Mouse (Mus musculus): Measurements from ENCODE around the gene Pan2. TPM values are rescaled to one million over a fixed set of nuclear protein-coding genes. Genes with fewer than 3 reads are reported as not detected.

Pan2 gene
- polyA plus RNA-seq, 1 experiment from 2014 or later = 36.2 TPM

DNA sequence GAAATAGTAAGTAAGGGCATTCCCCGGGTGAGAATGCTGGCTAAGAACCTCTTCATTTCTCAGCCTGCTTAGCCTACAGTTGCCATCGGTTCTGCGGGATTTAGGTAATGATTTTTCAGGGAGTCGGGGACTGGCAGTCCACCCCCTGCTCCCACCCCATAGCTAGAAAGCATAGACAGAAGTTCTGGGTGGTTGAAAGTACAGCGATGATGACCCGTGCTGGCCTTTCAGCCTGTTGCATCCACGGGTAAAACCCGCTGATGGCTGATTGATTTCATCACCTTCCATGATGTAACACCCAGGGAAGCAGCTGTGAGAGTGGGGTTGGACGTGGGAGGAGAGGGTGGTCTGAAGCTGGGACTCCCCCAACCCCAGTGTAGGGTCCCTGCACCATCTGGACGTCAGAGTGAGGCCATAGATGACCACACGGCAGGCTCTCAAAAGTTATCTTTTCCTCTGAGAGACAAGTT, 4.4 kb upstream of the Pan2 start, which contains the start of gene Il23a:
TSS of gene Il23a (minus strand) at position 51 of the 470 bp plus-strand sequence.
- no peak within 1 kb of the TSS for H3K4me3 ChIP-seq (ENCODE audit: low read depth, low read length)
- no peaks in the 10 kb centered on the region for H3K9me3 ChIP-seq (ENCODE audit: low read depth, low read length)
- peak within 1 kb of the TSS; percentile 15; the same call in 1 of the 2 replicates for H3K4me2 ChIP-seq
- H3K4me1 ChIP-seq (ENCODE audit: insufficient read depth) = peaks cover 4% of the 10 kb centered on the region; the same call in 1 of the 2 replicates
- DNase-seq (no peak), ATAC-seq (ENCODE audit: insufficient read depth) (no peak)
- no peaks in the 10 kb centered on the region for H3K36me3 ChIP-seq (ENCODE audit: insufficient read depth)
- 73% methylated on average over 11 of the region's 11 CpGs for WGBS
- no peaks in the 10 kb centered on the region for H3K27me3 ChIP-seq (ENCODE audit: insufficient read depth, low read length)
- peak within 1 kb of the TSS; percentile 26 for H3K9ac ChIP-seq
- no peak for TF ChIP-seq CTCF (IDR thresholded peaks at IDR 0.05; ENCODE audit: low read depth)
- peak within 1 kb of the TSS; percentile 65; the same call in 1 of the 2 replicates for H3K27ac ChIP-seq (ENCODE audit: low read depth)

DNA sequence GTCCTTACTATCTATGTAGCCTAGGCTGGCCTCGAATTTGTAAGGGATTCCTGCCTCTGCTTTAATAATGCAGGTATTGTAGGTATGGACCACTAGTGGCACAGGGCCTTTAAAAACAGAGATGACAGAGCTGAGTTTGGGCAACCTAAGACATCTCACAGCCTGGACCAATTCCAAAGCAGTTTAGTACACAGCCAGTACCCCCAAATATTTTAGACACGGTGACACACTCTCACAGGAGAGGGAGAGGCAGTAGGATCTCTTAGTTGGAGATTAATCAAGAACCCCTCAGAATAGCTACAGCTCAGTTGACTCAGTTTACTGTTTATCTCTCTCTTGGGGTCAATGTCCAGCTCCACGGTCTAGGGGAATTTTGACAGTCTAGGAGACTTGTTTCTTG, 778 bp upstream of the Pan2 start:
- WGBS = 33% methylated on average over 3 of the region's 3 CpGs
- DNase-seq (peak; percentile 18), ATAC-seq (ENCODE audit: insufficient read depth) (no peak)
- Histone ChIP-seq H3K4me1 (ENCODE audit: insufficient read depth) (peaks cover 9% of the 10 kb centered on the region; the same call in 1 of the 2 replicates), H3K27ac (ENCODE audit: low read depth) (peak overlapping the region; percentile 98), H3K36me3 (ENCODE audit: insufficient read depth) (0 out of 2 replicates have a peak, but pooled peaks cover 11% of the 10 kb centered on the region), H3K27me3 (ENCODE audit: insufficient read depth, low read length) (no peaks in the 10 kb centered on the region), H3K9ac (peak overlapping the region; percentile 94), H3K9me3 (ENCODE audit: low read depth, low read length) (no peaks in the 10 kb centered on the region), H3K4me2 (peak overlapping the region; percentile 89), H3K4me3 (ENCODE audit: low read depth, low read length) (peak overlapping the region; percentile 66)
- TF ChIP-seq CTCF (IDR thresholded peaks at IDR 0.05; ENCODE audit: low read depth) = no peak

DNA sequence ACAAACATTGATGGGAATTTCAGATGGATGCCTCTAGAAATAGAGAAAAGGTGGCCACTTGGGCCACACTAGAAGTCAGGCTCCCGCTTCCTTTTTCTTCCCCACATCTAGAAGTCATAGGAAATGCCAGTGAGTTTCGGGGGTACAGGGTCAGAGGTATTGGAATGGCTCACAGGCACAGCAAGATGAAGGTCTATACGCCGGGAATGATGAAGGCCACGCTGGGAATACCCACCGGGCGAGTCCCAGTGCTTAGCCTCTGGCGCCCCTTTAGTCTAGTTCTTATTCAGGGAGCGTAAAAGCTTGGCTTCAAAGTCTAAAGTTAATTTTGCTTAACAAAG, 380 bp upstream of the Pan2 start:
- Histone ChIP-seq H3K36me3 (ENCODE audit: insufficient read depth) (peaks cover 11% of the 10 kb centered on the region; the same call in 1 of the 2 replicates), H3K27me3 (ENCODE audit: insufficient read depth, low read length) (no peaks in the 10 kb centered on the region), H3K9ac (peak overlapping the region; percentile 94), H3K4me2 (peak overlapping the region; percentile 89), H3K27ac (ENCODE audit: low read depth) (peak overlapping the region; percentile 98), H3K4me3 (ENCODE audit: low read depth, low read length) (peak overlapping the region; percentile 66), H3K9me3 (ENCODE audit: low read depth, low read length) (no peaks in the 10 kb centered on the region), H3K4me1 (ENCODE audit: insufficient read depth) (peaks cover 9% of the 10 kb centered on the region; the same call in 1 of the 2 replicates)
- no peak for TF ChIP-seq CTCF (IDR thresholded peaks at IDR 0.05; ENCODE audit: low read depth)
- ATAC-seq (ENCODE audit: insufficient read depth) (peak; percentile 35; the same call in 1 of the 2 replicates), DNase-seq (no peak)
- WGBS = under 1% methylated on average over 9 of the region's 9 CpGs

DNA sequence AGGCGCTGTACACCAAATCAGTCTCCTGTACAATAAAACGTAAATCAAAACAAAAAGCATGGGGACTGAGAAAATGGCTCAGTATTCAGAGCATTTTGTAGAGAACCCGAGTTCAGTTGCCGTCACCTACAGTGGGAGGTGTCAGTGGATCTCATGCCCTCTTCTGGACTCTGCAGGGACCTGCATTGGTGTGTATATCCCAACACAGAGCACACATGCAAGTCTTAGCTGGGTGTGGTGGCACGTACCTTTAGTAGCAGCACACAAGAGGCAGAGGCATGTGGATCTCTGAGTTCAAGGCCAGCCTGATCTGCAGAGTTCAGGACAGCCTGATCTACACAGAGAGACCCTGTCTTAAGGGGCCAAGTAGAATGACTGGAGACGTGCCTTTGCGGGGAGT, 6.5 kb downstream of the Pan2 start:
- Histone ChIP-seq H3K4me3 (ENCODE audit: low read depth, low read length) (no peak overlapping the region), H3K36me3 (ENCODE audit: insufficient read depth) (peaks cover 67% of the 10 kb centered on the region), H3K27ac (ENCODE audit: low read depth) (peak overlapping the region; percentile 42; the same call in 1 of the 2 replicates), H3K4me1 (ENCODE audit: insufficient read depth) (peaks cover 4% of the 10 kb centered on the region), H3K9ac (no peak overlapping the region; the same call in 1 of the 2 replicates), H3K9me3 (ENCODE audit: low read depth, low read length) (no peaks in the 10 kb centered on the region), H3K27me3 (ENCODE audit: insufficient read depth, low read length) (no peaks in the 10 kb centered on the region), H3K4me2 (no peak overlapping the region)
- TF ChIP-seq CTCF (IDR thresholded peaks at IDR 0.05; ENCODE audit: low read depth) = no peak
- DNase-seq = no peak
- no peak for ATAC-seq (ENCODE audit: insufficient read depth)
- 85% methylated on average over 7 of the region's 7 CpGs for WGBS

DNA sequence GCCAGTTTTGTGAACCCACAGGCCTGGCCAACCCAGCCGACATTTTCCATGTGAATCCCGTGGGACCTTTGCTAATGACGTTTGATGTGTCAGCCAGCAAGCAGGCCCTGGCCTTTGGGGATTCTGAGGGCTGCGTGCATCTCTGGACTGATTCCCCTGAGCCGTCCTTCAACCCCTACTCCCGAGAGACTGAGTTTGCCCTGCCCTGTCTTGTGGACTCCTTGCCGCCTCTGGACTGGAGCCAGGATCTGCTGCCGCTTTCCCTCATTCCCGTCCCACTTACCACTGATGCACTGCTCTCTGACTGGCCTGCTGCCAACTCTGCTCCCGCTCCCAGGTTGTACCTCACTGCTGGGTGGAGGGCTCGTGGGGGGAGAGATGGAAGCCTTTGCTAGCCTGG, 7.0 kb downstream of the Pan2 start:
- no peaks in the 10 kb centered on the region for H3K27me3 ChIP-seq (ENCODE audit: insufficient read depth, low read length)
- DNase-seq = peak; percentile 71
- no peak for TF ChIP-seq CTCF (IDR thresholded peaks at IDR 0.05; ENCODE audit: low read depth)
- no peak overlapping the region; the same call in 1 of the 2 replicates for H3K9ac ChIP-seq
- WGBS = 40% methylated on average over 11 of the region's 11 CpGs
- peak overlapping the region; percentile 42; the same call in 1 of the 2 replicates for H3K27ac ChIP-seq (ENCODE audit: low read depth)
- no peak overlapping the region for H3K4me2 ChIP-seq
- H3K36me3 ChIP-seq (ENCODE audit: insufficient read depth) = peaks cover 71% of the 10 kb centered on the region
- H3K9me3 ChIP-seq (ENCODE audit: low read depth, low read length) = no peaks in the 10 kb centered on the region
- ATAC-seq (ENCODE audit: insufficient read depth) = peak; percentile 57
- H3K4me1 ChIP-seq (ENCODE audit: insufficient read depth) = peaks cover 4% of the 10 kb centered on the region
- H3K4me3 ChIP-seq (ENCODE audit: low read depth, low read length) = no peak overlapping the region

DNA sequence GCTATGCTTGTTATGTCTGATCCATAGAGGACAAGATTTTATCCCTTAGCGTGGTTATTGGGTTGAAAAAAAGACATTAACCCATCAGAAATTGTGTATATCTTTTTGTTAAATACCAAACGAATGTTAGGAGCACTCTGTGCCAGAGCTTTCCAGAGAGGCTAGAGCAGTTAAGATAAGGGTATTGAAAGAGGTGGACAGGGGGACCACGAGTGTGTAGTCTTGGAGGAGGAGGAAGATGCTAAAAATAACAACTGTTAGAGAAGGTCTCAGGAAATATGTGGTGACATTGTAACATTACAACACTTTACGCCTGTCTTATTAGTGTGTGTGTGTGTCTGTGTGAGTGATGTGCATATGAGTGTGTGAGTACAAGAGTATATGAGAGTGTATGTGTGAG, 7.8 kb downstream of the Pan2 start:
- 62% methylated on average over 4 of the region's 4 CpGs for WGBS
- Histone ChIP-seq H3K9me3 (ENCODE audit: low read depth, low read length) (no peaks in the 10 kb centered on the region), H3K4me2 (no peak overlapping the region), H3K4me1 (ENCODE audit: insufficient read depth) (peaks cover 4% of the 10 kb centered on the region), H3K9ac (no peak overlapping the region), H3K36me3 (ENCODE audit: insufficient read depth) (peaks cover 72% of the 10 kb centered on the region), H3K27me3 (ENCODE audit: insufficient read depth, low read length) (no peaks in the 10 kb centered on the region), H3K4me3 (ENCODE audit: low read depth, low read length) (no peak overlapping the region), H3K27ac (ENCODE audit: low read depth) (no peak overlapping the region)
- ATAC-seq (ENCODE audit: insufficient read depth) = no peak
- no peak for DNase-seq
- TF ChIP-seq CTCF (IDR thresholded peaks at IDR 0.05; ENCODE audit: low read depth) = no peak

DNA sequence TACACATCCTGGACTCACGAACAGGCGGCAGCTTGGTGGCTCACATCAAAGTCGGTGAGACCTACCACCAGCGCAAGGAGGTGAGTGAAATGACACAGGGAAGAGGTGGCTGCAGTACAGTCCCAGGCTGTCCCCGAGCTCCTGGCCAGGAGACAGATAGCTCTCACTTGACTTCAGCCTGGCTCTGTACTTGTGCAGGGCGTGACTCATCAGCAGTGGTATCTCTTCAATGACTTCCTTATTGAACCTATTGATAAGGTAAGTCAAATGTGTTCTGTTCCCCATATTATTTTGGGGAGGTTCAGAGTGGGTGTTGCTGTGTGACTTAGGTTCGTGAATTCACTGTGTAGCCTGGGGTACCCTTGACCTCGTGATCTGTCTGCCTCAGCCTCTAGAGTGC, 12.4 kb downstream of the Pan2 start:
- Histone ChIP-seq H3K36me3 (ENCODE audit: insufficient read depth) (peaks cover 81% of the 10 kb centered on the region), H3K4me3 (ENCODE audit: low read depth, low read length) (no peak overlapping the region), H3K4me1 (ENCODE audit: insufficient read depth) (no peaks in the 10 kb centered on the region), H3K27me3 (ENCODE audit: insufficient read depth, low read length) (no peaks in the 10 kb centered on the region), H3K9ac (no peak overlapping the region), H3K27ac (ENCODE audit: low read depth) (no peak overlapping the region), H3K9me3 (ENCODE audit: low read depth, low read length) (no peaks in the 10 kb centered on the region), H3K4me2 (no peak overlapping the region)
- TF ChIP-seq CTCF (IDR thresholded peaks at IDR 0.05; ENCODE audit: low read depth) = no peak
- DNase-seq (no peak), ATAC-seq (ENCODE audit: insufficient read depth) (no peak)
- 91% methylated on average over 8 of the region's 8 CpGs for WGBS
